Mouse (Mus musculus) mouse trophoblast stem cell (cell line): ENCODE measurements around the gene Zfp553.
"Not testable (repeated sequence)": the region's sequence is repeated elsewhere in the genome, so short reads cannot be mapped to it uniquely, and the experiment has no call there.

ENCODE experiments used
- in situ Hi-C, 2 experiments: fragments of 300-500 bp; cut with MseI, MboI; formaldehyde crosslinking; loops; 2 replicates in 1 of 2; 3 replicates in 1 of 2; pipeline ENCODE4 v1.15.1; 2025

Zfp553 gene

DNA sequence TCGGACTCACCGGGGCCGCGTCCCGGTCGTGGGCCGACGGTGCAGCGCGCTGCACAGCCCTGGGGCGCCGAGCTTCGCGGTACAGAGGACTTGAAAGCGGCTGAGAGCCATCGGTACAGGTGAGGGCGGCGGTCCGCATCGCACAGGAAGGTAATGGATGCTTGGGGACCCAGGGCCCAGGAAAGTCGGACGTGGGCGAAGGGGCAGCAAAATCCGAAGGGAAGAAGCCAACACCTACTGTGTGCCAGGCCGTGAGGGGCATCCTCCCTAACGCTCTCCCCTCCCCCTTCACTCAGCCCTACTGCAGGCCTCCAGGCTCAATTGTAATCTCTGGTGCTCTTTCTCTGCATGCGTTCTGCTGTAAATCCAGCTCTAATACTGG is 498 bp downstream of the Zfp553 start:
- in situ Hi-C loops, result no loop called here

DNA sequence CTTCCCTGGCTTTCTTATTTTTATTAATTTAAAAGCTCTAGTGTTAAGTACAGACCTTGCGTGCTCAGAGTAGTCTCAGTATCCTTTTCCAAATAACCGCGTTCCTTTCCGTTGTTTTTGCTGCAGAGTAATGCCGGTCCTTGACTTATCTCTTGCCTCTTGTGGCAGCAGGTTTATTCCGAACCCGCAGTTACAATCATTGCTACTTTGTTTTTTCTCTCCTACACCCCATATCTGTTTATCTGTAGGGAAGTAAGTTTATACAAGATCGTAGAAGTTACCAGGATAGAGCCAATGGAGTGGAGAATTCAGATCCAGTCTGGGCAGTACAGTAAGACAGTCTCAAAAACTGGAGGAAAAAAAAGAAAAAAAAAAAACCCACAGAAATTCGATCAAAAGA is 904 bp downstream of the Zfp553 start:
- in situ Hi-C loops, result no loop called here

- in situ Hi-C loops, result no loop called here
Measured at GRCm38 (mm10) chr7:127234777-127235176, 1.9 kb downstream of the Zfp553 start.

DNA sequence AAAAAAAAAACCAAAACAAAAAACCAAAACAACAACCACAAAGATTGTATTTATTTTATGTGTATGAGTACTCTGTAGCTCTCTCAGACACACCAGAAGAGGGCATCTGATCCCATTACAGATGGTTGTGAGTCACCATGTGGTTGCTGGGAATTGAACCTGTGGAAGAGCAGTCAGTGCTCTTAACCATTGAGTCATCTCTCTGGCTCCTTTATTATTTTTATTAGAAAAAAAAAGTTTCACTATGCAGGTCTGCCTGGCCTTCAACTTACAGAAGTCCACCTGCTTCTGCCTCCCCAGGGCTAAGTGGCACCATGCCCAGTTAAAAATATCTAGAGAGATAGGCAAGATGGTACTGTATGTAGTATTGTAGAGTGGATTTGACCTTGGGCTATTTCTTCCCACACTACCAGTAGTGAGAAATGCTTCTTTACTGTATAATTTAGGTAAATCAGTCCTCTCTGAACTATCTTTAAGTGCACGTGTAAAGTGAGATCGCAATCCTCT is 10.6 kb downstream of the Zfp553 start:
- in situ Hi-C loops, result no loop called here

GRCm38 (mm10) chr7:127243870-127244657 is 11.2 kb downstream of the Zfp553 start, which contains the start of gene Zfp771:
Gene Zfp771, plus strand, starts transcription at chr7:127244274.
- in situ Hi-C loops, result no loop called here

- in situ Hi-C loops, result no loop called here
Measured at GRCm38 (mm10) chr7:127244658-127245510, 12.0 kb downstream of the Zfp553 start.

DNA sequence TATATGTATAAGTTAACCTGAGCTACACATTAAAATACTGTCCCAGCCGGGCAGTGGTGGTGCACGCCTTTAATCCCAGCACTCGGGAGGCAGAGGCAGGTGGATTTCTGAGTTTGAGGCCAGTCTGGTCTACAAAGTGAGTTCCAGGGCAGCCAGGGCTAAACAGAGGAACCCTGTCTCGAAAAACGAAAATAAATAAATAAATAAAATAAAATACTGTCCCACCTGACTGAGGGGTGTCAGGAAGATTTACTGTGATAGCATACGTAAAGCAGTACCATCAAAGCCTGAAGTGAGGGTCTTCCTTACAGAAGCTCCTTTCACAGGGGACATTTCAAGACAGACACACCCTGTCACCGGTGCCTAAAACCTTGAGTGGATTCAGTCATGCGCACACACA is 17.6 kb downstream of the Zfp553 start:
- in situ Hi-C loops, result not testable (repeated sequence)

- in situ Hi-C loops, result no loop called here
Measured at GRCm38 (mm10) chr7:127252414-127252813, 19.6 kb downstream of the Zfp553 start.

DNA sequence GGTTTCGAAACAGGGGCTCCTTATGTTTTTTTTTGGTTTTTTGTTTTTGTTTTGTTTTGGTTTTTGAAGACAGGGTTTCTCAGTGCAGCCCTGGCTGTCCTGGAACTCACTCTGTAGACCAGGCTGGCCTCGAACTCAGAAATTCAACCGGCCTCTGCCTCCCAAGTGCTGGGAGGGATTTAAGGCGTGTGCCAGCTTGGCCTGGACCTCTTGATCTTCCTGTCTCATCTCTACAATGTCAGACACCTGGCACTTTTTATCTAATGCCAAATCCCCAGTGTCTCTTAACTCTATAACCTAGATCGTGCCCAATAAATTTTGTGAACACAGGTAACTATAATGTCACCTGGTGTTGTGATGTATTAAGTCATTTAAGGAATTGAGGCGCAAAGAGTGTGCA is 20.5 kb downstream of the Zfp553 start:
- in situ Hi-C loops, result no loop called here

- in situ Hi-C loops, result no loop called here
Measured at GRCm38 (mm10) chr7:127253821-127254769, 21.2 kb downstream of the Zfp553 start.

DNA sequence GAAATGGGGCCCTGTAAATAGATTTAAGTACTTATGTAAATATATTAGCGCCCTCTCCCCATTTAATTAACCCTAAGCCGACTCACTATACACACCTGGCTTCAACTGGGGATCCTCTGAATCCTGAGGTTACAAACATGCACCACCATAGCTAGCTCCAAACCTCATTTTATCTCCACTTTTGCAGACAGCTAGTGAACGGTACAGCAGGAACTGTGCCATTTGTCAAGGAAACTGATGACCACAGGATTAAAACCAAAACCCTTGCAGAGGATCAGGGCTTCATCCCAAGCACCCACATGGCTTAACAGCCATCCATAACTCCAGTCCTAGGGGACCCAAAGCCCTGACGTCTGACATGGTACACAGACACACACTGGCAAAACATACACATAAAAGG is 22.1 kb downstream of the Zfp553 start:
- in situ Hi-C loops, result no loop called here

DNA sequence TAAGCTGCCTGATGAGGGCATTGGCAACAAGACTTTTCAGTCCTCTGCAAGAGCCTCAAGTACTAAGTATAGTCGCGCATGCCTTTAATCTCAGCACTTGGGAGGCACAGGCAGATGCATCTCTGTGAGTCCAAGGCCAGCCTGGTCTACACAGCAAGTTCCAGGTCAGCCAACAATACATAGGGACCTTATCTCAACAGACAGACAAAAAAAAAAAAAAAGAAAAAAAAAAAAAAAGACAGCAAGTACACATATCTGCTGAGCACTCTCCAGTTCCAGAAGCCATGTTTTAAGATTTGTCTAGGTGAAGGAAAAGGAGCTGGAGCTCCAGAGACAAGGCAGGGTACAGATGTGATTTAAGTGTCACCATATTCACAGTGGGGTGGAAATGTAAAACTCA is 23.1 kb downstream of the Zfp553 start:
- in situ Hi-C loops, result no loop called here

DNA sequence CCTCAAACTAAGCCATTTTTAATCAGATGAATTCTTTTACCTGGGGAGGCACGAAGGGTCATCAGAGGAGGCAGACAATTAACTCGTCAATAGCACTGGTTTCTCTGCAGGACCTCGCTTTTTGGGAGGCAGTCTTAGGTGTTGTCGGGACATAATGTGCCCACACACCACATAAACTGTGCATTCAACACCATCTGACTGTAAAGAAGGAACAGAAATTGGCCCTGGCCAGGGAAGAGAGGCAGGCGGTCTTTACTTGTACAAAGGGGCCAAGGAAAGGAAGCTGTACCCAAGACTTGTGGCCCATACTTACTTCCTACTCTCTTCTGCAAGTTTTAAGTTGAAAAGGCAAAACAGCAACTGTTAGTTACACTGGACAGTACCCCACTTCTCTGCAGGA is 23.7 kb downstream of the Zfp553 start:
- in situ Hi-C loops, result no loop called here

DNA sequence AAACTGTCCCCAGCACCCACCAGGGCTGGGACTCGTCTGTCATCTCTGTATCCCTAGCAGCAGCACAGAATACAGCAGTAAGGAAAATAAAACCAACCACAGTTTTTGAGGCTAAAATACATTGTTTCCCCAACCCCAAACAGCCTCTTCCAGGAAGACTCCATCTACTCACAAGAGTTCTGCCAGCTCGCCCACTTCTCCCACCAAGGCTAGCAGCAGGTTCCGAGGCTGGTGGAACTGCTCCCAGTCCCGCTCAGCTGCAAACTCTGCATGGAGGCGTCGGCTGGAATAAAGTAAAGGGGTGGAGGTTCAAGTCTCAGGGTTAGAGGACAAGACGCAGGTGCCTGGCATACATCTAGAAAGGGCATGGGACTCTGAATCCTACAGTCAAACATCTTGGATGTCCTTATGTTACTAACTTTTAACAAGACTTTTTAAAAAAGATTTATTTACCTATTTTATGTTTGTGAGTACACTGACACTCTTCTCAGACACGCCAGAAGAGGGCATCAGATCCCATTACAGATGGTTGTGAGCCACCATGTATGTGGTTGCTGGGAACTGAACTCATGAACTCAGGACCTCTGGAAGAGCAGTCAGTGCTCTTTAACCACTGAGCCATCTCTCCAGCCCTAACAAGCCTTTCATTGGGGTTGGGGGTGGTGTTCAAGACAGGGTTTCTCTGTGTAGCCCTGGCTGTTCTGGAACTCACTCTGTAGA is 26.5 kb downstream of the Zfp553 start:
- in situ Hi-C loops, result no loop called here

DNA sequence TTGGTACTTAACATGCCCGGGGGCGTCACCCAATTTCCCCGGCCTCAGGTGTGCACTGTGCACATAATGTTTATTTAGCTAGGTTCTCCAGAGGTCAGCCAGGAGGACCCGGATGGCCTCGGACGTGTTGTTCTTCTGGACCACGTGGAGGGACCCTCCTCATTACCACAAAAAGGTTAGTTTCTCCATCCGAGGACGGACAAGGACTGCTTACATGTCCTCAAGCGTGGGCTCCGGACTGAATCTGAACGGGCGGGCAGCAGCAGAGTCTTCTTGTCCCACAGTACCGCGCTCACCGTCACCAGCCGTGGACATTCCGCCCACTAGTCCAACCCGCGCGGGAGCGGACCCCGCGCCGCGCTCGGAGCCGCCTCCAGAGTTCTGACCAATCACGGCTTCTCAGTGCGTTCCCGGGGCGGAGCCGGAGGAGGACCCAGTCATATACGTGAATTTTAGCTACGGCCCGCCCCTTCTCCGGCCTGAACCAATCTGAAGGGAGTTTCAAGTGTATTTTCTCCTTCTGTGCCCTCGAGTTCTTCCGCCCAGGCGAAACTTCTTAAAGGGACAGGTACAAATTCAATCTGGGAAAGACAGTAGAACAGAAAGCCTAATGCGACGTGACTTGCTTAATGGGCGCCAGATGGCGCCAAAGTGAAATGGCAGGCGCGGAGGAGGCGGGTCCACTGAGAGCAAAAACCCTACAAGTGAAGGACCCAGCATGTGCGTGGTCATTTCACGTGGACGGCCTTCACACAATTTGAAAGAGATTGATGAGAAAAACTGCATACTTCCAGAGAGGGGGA is 27.6 kb downstream of the Zfp553 start, which contains the start of gene Dctpp1:
TSS of gene Dctpp1 (minus strand) at position 401 of the 803 bp plus-strand sequence.
- in situ Hi-C loops, result no loop called here

DNA sequence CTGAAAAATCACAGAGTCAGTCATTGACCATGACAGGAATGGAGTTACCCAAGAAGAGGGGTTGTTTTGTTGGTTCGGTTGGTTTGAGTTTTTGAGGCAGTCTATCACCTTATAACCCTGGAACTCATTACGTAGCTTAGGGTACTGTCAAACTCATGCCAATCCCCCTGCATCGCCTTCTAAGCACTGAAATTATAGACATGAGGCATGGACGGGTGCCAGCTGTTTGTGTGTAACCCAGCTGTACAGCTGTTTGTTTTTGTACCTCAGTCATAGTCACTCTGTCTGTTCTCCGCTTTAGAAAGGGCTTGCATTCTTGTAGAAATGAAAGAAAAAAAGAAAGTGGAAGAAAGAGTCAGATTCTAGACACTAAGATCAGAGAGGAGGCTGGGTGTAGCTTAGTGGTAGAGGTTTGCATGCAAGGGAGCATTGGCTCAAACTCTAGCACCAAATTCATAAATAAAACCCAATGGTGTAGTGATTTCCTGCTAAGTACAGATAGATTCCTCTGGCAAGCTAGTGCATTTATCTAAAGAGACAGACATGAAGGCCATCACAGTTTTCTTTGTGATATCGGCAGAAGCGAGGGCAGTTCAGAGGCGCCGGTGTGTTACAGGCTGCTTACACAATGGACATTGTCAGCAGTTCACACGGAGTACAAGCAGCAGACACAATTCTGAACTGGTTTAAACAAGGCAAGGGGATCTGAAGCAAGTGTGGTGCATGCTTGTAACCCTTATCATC is 29.5 kb downstream of the Zfp553 start:
- in situ Hi-C loops, result no loop called here

GRCm38 (mm10) chr7:127263526-127263925 is 30.7 kb downstream of the Zfp553 start:
- in situ Hi-C loops, result no loop called here

GRCm38 (mm10) chr7:127270256-127270655 is 37.4 kb downstream of the Zfp553 start:
- in situ Hi-C loops, result no loop called here

DNA sequence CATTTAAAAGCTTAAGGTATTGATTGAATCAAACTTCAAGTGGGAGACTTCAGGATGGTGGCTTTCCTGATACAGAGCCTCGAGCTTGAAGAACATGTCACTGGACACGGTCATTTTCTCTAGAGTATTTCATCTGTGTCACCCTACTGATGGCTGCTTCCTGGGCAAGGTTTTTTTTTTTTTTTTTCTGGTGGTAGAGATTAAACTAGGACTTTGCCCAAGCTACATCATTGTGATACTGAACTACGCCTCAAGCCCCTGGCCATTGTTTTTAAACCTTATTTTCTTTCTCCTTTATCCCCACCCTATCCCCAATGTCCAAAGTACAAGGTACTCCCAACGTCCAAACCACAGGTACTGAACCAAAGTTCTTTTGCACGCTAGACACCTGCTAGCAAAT is 37.8 kb downstream of the Zfp553 start:
- in situ Hi-C loops, result no loop called here
